Mouse (Mus musculus) heart, adult 2 months (tissue): ENCODE data around the gene Caln1.

Experiments
- CTCF ChIP-seq: fragments of 200-600 bp; IDR thresholded peaks from 2 replicates; pipeline ENCODE4 v1.8.1; 2022; ENCODE audit warnings: antibody characterized with exemption, mild to moderate bottlenecking, moderate library complexity
- EP300 ChIP-seq: fragments of 200-500 bp; IDR thresholded peaks from 2 replicates; pipeline ENCODE4 v1.6.1; 2011; ENCODE audit warnings: low read depth, low read length, control low read depth; ENCODE audit not compliant: insufficient read depth
- POLR2A ChIP-seq: fragments of 200-500 bp; IDR thresholded peaks from 2 replicates; pipeline ENCODE4 v1.6.1; 2011; ENCODE audit warnings: mild to moderate bottlenecking, low read depth, low read length, control low read depth; ENCODE audit not compliant: insufficient read depth

GRCm38 (mm10) chr5:130329889-130330288 lies 39.4 kb upstream of the Caln1 start:
- TF ChIP-seq CTCF (no peak), EP300 (no peak), POLR2A (no peak)
